Mouse (Mus musculus) liver, adult (tissue): Measurements from ENCODE around the gene Bmx.
A peak's percentile ranks its signal among the peaks of the same experiment; 100 is the strongest.

Source experiments
- GATA4 ChIP-seq: IDR thresholded peaks from 2 replicates; pipeline ENCODE4 v1.6.1; 2014; ENCODE audit warnings: mild to moderate bottlenecking, low read length; ENCODE audit not compliant: insufficient replicate concordance

Gene Bmx

DNA sequence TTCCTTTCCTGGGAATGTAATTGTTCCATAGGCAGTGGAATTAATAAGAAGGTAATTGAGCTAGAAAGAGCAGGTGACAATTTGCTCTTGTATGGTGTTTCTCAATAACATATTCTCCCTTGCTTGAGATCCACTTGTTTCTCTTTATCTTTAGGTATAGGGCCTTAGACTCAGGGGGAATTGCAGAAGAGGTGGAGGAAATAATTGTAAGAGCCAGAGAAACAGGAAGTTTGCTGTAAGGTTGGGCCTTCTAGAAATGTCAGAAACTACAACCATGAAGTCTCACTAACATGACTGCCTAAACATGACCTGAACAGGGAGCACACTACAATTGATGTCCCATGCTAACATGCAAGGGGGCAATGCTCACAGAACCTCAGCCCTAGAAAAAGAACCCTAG is 68.1 kb downstream of the Bmx start:
- TF ChIP-seq GATA4 = no peak

DNA sequence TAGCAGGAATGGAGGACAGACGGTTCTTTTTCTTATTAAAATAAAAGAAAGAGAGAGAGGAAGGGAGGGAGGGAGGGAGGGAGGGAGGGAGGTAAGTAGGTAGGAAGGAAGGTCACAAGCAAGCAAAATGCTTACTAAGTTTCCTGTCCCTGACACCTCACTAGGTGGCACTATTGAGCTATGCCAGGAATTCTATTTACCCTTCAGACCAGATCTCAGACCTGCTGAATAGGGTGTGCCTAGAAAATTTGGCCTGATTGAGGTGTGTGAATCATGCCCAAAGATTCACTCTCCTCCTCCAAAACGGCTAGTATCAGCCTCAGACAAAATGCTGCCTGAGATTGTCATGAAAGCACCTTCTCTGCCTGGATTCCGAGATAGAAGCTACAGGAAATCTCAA is 74.1 kb downstream of the Bmx start:
- no peak for TF ChIP-seq GATA4

DNA sequence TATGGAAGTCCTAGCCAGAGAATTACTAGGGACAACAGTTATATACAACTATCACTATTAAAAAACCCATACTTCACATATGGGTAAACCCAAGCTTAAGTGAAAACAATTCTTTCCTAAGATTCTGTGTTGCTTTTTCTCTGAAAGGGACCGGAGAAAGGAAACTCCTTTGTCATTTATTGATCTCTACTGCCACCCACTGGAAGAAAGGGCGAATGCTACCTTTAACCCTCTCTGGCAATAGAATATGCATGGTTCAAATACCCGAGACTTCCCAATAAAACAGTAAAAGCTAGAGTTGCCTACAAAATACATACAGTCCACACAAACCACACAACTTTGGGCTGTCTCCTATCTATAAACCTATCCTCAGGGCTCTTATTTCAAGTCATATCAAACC is 78.2 kb downstream of the Bmx start:
- no peak for TF ChIP-seq GATA4

DNA sequence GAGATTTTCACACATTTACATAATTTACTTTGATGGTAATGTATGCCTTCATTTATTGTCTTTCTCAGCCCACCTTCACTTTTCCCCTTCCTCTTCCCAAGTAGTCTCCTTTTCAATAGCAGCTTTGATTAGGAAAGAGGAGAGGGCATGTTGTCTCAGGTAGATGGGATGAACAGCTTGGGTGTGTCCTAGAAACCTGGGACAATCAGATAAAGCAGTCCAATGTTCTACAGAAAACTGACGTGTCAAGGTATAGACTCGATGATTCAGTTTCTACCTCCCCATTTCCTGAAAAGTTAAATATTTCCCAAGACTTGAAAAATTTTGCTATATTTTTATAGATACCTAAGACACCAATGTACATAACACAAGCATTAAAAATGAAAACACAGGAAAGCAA is 79.1 kb downstream of the Bmx start:
- no peak for TF ChIP-seq GATA4

DNA sequence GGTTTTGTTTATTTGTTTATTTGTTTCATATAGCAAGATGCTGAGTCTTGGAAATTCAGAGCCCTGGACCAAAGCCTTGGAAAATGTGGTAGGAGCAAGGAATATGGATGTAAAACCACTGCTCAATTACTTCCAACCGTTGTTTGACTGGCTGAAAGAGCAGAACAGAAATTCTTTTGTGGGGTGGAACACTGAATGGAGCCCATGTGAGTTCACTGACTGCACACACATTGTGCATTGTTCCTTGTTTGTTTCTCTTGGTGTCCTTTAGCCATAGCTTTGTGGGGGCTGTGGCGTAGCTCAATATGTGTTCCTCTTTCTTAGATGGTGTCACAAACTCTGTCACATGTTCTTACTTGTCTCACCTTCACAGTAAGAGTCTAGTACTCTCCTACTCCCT is 82.2 kb downstream of the Bmx start:
- TF ChIP-seq GATA4 = no peak

DNA sequence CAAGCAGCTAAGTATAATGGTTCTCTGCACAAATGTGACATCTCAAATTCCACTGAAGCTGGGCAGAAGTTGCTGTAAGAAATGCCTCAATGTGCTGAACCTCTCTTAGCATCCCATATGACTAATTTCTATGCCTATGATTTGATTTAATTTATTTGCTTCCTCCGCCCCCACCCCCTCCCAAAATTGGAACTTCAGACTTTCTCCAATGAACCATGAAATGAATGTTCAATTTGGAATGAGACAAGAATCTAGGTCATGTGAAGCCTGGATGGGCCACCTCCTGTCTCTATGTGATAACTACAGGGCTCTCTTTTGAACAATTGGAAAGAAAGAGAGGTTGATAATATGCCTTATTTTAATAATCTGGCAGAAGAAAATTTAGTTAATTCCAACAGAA is 82.7 kb downstream of the Bmx start:
- no peak for TF ChIP-seq GATA4

DNA sequence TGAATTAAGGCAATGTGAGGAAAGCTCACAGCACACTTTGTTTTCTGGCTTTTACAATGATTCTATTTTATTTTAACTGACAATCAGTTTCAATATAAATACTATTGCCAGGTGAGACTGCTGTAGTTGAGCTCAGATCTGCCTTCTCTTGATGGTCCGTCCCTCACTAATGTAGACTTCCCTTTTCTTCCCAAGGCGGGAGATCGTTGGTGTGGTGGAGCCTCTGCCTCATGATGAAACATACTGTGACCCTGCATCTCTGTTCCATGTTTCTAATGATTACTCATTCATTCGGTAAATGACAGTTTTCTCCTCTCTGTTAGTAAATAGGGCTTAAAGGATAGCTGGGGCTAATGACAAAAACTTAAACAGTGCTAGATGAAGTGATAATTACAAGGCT is 84.1 kb downstream of the Bmx start:
- no peak for TF ChIP-seq GATA4

DNA sequence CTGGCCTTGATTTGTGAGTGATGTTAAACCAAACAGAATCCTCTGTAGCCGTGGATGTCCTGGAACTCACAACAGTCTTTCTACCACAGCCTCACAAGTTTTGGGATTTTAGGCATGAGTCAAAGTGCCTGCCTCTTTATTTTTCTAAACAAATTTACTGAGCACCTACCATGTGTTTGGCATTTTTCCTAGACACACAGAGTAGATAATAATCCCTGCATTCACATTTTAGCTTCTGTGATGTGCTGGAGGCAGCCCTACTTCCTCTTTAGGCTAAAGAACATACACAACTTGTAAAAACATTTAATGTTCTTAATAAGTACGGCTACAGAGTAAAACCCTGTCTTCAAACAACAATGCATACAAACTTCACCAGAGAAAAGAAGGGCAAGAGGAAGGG is 87.0 kb downstream of the Bmx start:
- no peak for TF ChIP-seq GATA4

DNA sequence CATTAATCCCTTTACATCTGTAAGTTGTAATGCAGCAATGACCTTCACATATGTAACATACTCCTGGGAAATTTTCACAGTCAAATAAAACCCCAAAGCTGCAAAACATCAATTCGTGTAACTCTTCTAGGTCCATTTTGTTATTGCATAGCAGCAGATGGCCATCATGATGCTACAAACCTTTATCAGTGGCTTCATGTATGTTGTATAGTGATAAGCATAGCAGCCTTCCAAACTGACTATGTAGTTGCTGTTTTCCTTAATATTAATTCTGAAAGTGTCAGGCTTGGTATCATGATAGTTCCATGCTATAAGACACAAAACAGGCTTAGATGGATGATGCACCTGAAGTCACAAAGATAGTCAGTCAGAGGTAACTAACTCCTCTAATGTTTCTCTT is 93.3 kb downstream of the Bmx start:
- TF ChIP-seq GATA4 = no peak

DNA sequence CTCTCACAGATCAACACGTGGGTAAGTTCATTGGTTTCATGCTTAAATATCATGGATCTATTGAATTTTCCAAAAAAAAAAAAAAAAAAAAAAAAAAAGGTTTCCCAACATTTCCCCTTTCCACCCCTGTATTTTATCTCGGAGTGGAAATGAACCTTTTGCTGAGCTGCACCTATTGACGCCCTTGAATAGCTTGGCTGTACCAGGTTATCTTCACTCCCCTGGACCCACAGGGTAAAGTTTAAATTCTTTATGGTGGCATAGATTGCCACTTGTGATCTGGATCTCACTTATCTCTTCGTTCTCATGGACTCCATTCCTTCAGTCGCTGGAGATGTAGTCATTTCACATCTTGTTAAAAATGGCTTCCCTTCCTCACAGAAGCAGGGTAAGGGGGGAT is 103.4 kb downstream of the Bmx start:
- no peak for TF ChIP-seq GATA4

DNA sequence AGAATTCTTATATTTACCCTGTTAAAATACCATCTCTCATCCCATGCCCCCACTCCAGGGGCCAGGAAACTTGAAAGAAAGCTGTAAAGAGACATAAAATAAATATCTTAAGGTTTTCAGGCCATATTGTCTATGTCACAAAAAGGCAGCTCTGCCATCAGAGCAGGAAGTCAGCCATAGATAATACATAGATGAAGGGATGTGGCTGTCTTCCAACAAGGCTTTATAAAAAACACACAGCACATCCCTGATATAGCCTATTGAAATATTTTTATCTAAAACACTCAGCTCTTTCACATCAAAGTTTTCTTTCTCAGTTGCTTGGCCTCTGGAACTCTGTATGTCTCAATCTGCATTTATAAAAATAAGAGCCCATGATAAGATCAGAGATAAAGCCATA is 104.4 kb downstream of the Bmx start:
- no peak for TF ChIP-seq GATA4

DNA sequence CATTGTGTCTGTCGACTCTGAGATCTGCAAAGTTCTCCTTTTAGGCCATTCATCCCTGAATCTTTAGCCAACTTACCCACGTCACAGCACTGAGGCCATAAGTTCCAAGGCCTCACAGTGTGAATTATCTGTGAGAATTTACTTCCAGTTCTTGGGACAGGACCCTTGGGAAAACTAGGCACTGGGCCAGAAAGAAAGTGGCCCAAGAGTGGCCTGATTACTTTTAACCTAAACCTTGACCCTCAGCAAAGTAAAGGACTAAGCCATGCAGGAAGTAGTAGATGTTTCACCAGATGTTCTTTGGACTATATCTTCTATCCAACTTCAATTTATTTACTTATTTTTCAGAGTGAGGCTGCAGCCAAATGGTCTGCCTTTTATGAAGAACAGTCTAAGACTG is 105.3 kb downstream of the Bmx start:
- no peak for TF ChIP-seq GATA4

DNA sequence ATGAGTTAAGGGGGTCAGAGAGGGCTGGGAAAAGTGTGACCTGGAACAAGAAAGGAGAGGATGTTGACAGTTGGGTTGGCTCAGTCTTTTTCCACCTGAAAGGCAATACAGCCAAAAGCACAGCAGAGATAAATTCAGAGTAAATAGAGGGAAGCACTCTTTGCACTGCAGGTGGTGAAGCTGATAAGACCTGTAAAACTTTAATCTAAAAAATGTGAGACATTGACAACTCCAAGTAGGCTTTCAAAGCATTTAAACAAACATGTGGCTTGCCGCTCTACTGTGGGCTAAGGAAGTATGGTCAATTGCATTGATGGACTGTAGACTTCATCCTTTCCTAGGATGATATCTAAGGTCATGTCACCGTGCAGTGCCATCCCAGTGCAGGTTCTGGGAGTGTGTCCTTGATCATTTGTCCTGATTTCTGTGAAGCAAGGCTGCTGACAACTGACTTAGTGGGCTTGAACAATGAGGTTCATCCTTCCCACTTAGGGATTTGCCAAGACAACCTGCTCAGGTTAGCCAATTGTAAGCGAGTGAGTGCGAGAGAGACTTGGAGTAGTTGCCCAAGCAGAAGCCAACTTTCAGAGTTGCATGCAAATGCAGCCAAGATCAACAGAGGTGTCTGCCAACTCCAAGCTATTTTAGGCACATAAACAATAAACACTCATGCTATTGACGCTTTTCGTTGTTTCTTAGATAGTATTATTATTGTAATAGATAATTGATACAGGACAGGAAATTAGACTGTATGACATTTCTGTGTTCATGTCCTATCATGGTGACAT is 112.3 kb downstream of the Bmx start:
- peak; percentile 53; the same call in 1 of the 2 replicates for TF ChIP-seq GATA4
